Mouse (Mus musculus): ENCODE data around the gene Shisal1.

Shisal1 gene

DNA sequence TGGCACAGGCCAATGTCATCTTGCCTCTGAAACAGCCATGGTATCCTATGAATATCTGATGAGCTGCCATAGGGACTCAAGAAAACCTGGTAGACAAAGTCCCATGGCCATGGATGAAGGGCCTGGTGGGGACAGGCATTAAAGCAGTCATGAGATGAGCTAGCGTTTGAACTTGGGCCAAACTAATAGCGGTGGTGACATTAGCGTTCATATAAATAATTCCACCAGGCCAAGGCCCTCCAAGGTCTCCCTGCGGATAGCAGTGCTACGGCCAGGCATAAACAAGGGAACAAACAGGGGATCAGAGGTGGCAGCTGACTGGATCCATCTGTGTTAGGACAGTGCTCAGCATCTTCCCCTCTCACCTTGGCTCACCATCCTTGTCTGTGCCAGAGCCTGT, 21.2 kb downstream of the Shisal1 start:
- no peak for DNase-seq (ENCODE audit: low spot score)

- DNase-seq (ENCODE audit: low spot score) = no peak
These were observed 23.1 kb downstream of the Shisal1 start for GRCm38 (mm10) chr15:84423781-84424180.

DNA sequence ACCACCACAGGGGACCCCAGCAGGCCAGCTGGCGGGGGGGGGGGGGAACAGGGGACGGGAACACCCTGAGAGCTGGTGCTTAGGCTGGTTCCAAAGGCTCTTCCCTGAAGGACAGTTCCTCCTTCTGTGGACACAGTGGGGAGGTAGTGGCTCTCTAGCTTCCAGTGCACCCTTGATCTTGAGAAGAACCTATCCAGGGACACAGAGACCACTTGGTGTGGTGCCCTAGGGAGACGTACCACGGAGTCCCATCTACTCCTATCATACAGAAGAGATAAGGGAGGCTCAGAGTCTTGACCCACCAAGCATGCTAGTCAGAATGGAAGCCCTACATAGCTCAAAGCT, 28.7 kb downstream of the Shisal1 start:
- no peak for DNase-seq (ENCODE audit: low spot score)

- DNase-seq (ENCODE audit: low spot score) = peak; percentile 76
These were observed 29.2 kb downstream of the Shisal1 start for GRCm38 (mm10) chr15:84417592-84418265.

GRCm38 (mm10) chr15:84417017-84417416, 29.9 kb downstream of the Shisal1 start:
- no peak for DNase-seq (ENCODE audit: low spot score)

DNA sequence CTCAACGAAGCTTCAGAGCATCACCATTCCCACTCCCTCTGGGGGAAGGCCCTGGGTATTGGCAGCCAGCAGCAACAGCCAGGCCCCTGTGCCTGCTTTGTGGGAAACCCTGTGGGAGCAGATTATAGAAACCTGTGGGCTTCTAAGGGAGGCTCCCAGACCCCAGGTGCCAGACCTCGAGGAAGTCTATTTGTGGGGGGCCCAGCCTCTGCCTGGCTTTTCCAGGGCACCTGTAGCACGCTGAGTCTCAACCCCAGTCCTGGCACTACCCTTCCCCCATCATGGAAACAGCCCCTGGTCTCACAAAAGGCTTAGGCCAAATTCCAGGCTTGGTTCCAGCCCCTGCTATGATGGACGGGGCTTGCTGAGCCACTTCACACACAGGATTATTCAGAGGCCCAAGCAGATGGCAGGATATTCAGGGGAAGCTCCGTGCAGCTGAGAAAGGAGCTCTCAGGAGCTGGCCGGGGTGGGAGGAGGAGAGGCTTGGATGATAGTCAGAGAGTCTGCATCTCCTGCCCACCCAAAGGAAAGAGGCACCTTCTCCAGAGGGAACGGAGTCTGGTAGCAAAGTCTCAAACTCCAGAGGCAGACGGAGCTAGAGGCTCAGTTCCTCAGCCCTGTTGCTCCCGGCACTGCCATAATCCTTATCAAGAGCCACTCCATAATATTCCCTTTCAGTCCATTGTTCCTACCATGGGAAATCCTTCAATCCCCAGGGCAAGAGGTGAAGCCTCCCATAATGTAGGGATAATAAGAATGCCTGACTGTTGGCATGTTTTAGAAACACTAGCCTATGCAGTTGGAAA, 32.7 kb downstream of the Shisal1 start:
- peak; percentile 42 for DNase-seq (ENCODE audit: low spot score)

- DNase-seq (ENCODE audit: low spot score) = peak; percentile 45
These were observed 34.5 kb downstream of the Shisal1 start for GRCm38 (mm10) chr15:84412409-84412808.

DNA sequence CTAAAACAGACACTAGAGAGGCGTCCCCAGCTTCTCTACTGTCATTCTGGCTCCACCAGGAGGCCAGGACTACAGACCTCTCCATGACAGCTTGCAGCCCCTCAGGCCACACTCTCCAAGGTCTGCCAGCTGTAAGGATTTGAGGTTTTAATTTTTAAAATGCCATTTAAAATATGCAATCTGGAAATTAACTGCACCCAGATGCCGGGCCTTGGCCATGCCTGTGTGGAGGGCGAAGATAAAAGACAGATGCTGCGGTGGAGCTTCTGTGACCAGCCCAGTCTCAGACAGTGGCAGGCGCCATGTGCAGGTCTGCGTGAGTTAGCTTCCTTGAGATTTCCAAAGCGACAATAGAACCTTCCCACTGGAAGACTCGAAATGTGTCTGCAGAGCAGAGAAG, 36.8 kb downstream of the Shisal1 start:
- no peak for DNase-seq (ENCODE audit: low spot score)

- DNase-seq (ENCODE audit: low spot score) = no peak
These were observed 38.3 kb downstream of the Shisal1 start for GRCm38 (mm10) chr15:84408576-84408975.

GRCm38 (mm10) chr15:84405759-84406158, 41.1 kb downstream of the Shisal1 start:
- no peak for DNase-seq (ENCODE audit: low spot score)

- DNase-seq (ENCODE audit: low spot score) = no peak
These were observed 43.3 kb downstream of the Shisal1 start for GRCm38 (mm10) chr15:84403454-84404113.

- no peak for DNase-seq (ENCODE audit: low spot score)
These were observed 48.3 kb downstream of the Shisal1 start for GRCm38 (mm10) chr15:84398617-84399016.

GRCm38 (mm10) chr15:84397663-84398169, 49.2 kb downstream of the Shisal1 start:
- peak; percentile 63 for DNase-seq (ENCODE audit: low spot score)

- DNase-seq (ENCODE audit: low spot score) = peak; percentile 67
These were observed 51.4 kb downstream of the Shisal1 start for GRCm38 (mm10) chr15:84395341-84396067.

DNA sequence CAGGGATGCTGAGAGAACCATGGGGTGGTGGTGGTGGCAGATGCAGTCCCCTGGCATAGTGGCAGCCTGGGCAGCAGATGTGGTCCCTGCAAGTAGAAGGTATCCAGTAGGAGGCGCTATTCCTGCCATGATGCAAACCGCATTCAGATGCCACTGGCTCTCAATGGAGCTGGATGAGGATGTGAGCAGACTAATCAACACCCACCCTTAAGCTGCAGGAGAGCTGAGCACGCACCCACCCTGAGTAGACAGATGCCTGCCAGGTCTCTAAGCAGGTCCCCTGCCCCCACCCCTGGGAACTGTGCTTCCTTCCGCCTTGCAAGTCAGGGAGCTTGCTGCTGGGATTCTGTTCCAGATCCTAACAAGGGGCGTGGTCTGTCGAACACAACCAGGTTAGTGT, 53.6 kb downstream of the Shisal1 start:
- peak; percentile 55 for DNase-seq (ENCODE audit: low spot score)

DNA sequence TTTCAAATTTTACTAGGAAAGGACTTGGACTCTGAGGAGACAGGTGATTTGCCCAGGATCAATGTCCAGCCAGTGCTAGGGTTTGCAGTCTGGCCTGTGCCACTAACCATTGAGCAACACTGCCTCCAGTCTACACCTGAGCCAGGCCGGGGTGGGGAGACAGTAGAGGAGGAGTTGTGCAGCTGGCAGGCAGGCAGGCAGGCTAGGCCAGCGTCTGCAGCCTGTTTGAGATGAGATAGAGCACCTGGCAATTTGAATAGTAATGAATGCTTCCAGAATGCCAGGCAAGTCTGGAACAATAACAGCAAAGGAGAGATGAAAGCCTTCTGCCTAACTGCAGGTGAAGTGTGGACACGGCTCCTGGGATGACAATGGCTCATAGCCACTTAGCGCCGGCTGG, 54.1 kb downstream of the Shisal1 start:
- DNase-seq (ENCODE audit: low spot score) = no peak

DNA sequence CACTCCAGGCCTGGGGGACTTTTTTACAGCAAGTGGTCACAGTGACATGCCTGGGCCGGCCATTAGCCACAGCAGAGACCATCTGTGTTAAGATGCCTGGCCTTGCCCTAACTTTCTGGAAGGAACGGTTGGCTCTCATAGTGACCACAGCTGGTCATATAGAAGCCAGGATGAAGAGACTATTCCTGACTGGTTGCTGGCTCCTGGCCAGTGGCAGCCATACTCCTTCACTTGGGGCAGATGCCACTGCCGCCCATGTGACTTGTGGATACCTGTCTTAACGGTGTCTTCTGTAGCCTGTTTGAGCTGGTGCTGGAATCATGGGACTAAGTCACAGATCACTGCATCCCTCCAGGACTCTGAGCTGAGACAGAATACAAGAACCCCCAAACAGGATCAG, 54.8 kb downstream of the Shisal1 start:
- no peak for DNase-seq (ENCODE audit: low spot score)

DNA sequence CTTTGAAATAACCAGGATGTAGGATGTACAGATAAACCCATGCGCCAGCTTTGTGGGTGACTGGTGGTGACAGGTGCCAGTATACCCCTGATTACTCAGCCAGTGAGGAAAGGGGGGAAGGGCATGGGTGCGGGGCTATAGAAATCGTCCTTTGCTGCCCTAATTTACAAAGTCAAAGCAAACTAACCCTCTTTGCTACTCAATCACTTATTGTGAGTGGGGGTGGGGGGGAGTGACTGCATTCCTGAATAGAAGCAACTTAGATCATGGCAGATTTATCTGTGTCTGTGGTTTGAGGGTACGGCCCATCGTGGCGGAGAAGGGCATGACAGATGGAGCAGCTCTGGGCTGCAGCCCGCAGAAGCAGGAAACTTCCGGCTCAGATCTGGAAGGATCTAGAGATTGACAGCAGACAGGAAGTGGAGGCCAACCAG, 58.2 kb downstream of the Shisal1 start:
- DNase-seq (ENCODE audit: low spot score) = no peak

DNA sequence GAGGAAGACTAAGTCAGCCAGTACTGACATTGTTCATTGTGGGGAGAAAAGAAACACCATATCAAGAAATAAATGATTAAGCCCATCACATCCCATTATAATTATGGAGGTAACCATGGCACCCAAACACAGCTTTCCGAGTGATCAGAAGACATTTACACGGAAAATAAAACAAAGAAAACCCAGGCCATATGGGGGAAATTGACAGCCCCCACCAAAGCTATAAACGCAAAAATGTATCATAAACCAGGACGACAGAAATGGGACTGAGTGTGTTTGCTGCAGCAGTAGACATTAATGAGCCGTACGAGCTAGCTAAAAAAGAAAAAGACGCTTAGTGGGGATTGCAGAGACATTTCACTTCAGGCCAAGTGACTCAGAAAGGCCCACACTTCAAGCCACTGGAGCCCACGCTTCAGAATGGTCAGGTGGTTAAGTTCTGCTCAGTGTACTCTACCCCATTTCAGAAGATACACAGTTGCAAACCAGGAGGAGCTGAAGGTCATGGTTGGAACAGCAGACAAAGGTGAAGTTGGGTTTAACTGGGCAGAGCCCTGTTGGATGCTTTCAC, 60.8 kb downstream of the Shisal1 start:
- DNase-seq (ENCODE audit: low spot score) = no peak

DNA sequence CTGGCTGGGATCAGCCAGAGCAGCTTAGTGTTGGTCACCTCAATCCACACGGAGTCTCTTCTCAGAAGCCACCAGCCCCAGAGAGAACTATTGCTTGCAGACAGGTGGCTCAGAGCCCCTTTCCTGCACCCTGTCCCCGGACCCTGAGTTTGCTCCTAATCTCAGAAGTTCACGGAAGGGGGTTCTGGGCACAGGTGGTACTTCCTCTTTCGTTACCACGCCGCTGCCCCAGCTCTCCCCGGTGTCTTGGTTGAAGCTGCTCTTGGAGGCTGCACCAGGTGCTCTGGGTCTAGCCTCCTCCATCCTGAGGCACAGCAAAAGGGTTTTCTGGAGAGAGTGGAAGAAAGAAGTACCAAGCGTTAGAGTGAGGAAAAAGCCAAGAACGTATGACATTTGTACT, 62.8 kb downstream of the Shisal1 start:
- DNase-seq (ENCODE audit: low spot score) = no peak

DNA sequence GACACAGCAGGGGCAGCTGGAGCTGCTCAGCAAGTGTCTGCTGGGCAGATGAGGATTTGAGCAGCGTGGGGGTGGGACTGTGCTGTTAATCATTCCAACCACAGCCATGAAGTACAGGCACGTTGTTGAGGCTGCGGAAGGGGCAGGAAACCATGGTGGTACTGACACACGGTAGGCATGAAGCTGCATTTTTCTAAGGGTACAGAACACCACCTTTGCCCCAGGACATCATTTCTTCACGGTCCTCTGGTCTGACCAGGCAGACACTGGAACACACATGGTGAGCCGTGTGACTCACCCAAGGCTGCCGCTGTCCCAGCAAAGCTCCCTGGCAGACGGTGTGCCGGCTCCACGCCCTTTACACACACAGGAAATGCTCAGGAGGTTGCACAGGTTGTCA, 66.7 kb downstream of the Shisal1 start:
- DNase-seq (ENCODE audit: low spot score) = no peak

DNA sequence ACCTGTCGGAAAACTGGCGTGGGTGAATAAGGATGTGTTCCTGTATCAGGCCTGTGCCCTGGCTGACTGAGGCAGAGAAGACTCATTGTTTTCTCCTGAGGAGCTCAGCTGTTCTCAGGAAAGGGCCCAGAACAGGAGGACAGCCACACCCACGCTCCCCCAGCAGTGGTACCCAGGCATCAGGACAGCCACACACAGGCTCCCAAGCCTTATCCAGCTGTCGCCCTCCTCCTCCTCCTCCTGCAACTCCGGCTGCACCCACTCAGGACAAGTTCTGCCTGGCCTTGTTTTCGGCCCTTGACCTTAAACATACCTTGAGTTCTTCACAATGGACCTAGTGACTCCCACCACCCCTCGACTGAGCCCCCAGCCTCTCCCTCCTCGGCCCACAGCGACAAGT, 68.2 kb downstream of the Shisal1 start:
- DNase-seq (ENCODE audit: low spot score) = no peak

All from retina, embryonic 14.5 days (tissue).